Mouse (Mus musculus) limb, embryonic 14.5 days (tissue): ENCODE data around the gene Ube3b. TPM values are rescaled to one million over a fixed set of nuclear protein-coding genes. Genes with fewer than 3 reads are reported as not detected.

Source experiments
- ATAC-seq: fragments of 200-750 bp; cut with Nextera tagmentation; 2 replicates; pipeline ENCODE4 v1.8.0; 2017; ENCODE audit warnings: low read depth, moderate number of reproducible peaks, moderate TSS enrichment; ENCODE audit not compliant: low FRiP score
- DNase-seq: peaks from one replicate; pipeline ENCODE4 v3.0.0-alpha.2; 2015; ENCODE audit warnings: low spot score
- H3K27ac ChIP-seq: fragments of 300-500 bp; sonication (generic); replicated peaks from 2 replicates; pipeline ENCODE4 v1.5.1; 2014; ENCODE audit warnings: low read depth, mild to moderate bottlenecking, low read length, moderate library complexity, mixed read lengths
- H3K27me3 ChIP-seq: fragments of 300-500 bp; sonication (generic); 2 replicates; pipeline ENCODE4 v1.6.1; 2014; ENCODE audit warnings: low read length, mixed read lengths; ENCODE audit not compliant: control insufficient read depth, insufficient read depth
- H3K36me3 ChIP-seq: fragments of 300-500 bp; sonication (generic); 2 replicates; pipeline ENCODE4 v1.6.1; 2014; ENCODE audit warnings: mild to moderate bottlenecking, low read length, moderate library complexity, mixed read lengths; ENCODE audit not compliant: control insufficient read depth, insufficient read depth
- H3K4me1 ChIP-seq: fragments of 300-500 bp; sonication (generic); 2 replicates; pipeline ENCODE4 v1.6.1; 2014; ENCODE audit warnings: antibody characterized with exemption, low read length, mixed read lengths; ENCODE audit not compliant: control insufficient read depth, insufficient read depth
- H3K4me2 ChIP-seq: fragments of 300-500 bp; sonication (generic); replicated peaks from 2 replicates; pipeline ENCODE4 v1.6.1; 2014; ENCODE audit warnings: low read depth, mild to moderate bottlenecking, low read length, moderate library complexity; ENCODE audit not compliant: severe bottlenecking
- H3K4me3 ChIP-seq: fragments of 300-500 bp; sonication (generic); replicated peaks from 2 replicates; pipeline ENCODE4 v1.5.1; 2014; ENCODE audit warnings: low read length
- H3K9ac ChIP-seq: fragments of 300-500 bp; sonication (generic); 2 replicates; pipeline ENCODE4 v1.6.1; 2014; ENCODE audit warnings: mild to moderate bottlenecking, low read depth, low read length, moderate library complexity; ENCODE audit not compliant: severe bottlenecking
- H3K9me3 ChIP-seq: fragments of 300-500 bp; sonication (generic); 2 replicates; pipeline ENCODE4 v1.6.1; 2016; ENCODE audit warnings: low read length; ENCODE audit not compliant: control insufficient read depth
- POLR2A ChIP-seq: fragments of 200-500 bp; IDR thresholded peaks from 2 replicates; pipeline ENCODE4 v1.8.0; 2012; ENCODE audit warnings: inconsistent platforms, mild to moderate bottlenecking, moderate library complexity, borderline replicate concordance; ENCODE audit not compliant: insufficient read depth, insufficient read length; ENCODE audit errors: extremely low read depth
- WGBS: fragments of 180-500 bp; shearing (Covaris S2); extraction: QIAGEN DNeasy Blood & Tissue Kit; methylation state at CpG from one replicate; pipeline ENCODE4 v1.1.7; 2014; 5-methylcytosine and 5-hydroxymethylcytosine counted together
- polyA plus RNA-seq, 2 experiments: library from polyadenylated mRNA; depleted of rRNA in 1 of 2; stranded (reverse) in 1 of 2; unstranded in 1 of 2; fragments of >200 nt; fragmentation: Nextera tagmentation in 1 of 2; extraction: Ambion mirVana in 1 of 2; gene quantifications; 2 replicates each; pipeline versions ENCODE4 v1.2.1 to v1.2.3; 2012 to 2014

Ube3b gene
- polyA plus RNA-seq, 2 experiments: 51.2 to 57.6 TPM

- H3K4me3 ChIP-seq: no peak overlapping the region
- H3K9me3 ChIP-seq: no peaks in the 10 kb centered on the region
- WGBS: 84% methylated on average over 22 of the region's 23 CpGs
- no peak for TF ChIP-seq POLR2A
- ATAC-seq (peak; percentile 54), DNase-seq (no peak)
- peaks cover 12% of the 10 kb centered on the region for H3K4me1 ChIP-seq
- H3K36me3 ChIP-seq: peaks cover 96% of the 10 kb centered on the region
- H3K4me2 ChIP-seq: no peak overlapping the region
- no peaks in the 10 kb centered on the region for H3K27me3 ChIP-seq
- H3K9ac ChIP-seq: no peak overlapping the region
- H3K27ac ChIP-seq: 0 out of 2 replicates have a peak overlapping the region, but pooled peaks have one; percentile 55
Observed at GRCm38 (mm10) chr5:114365043-114365752, 15.2 kb upstream of the Ube3b start.

GRCm38 (mm10) chr5:114368121-114368520 lies 12.3 kb upstream of the Ube3b start:
- no peak overlapping the region for H3K9ac ChIP-seq
- no peaks in the 10 kb centered on the region for H3K9me3 ChIP-seq
- peaks cover 88% of the 10 kb centered on the region for H3K36me3 ChIP-seq
- H3K27me3 ChIP-seq: no peaks in the 10 kb centered on the region
- 86% methylated on average over 14 of the region's 14 CpGs for WGBS
- no peak overlapping the region for H3K4me3 ChIP-seq
- DNase-seq (no peak), ATAC-seq (no peak)
- TF ChIP-seq POLR2A: no peak
- H3K4me1 ChIP-seq: peaks cover 41% of the 10 kb centered on the region
- no peak overlapping the region for H3K4me2 ChIP-seq
- no peak overlapping the region for H3K27ac ChIP-seq

DNA sequence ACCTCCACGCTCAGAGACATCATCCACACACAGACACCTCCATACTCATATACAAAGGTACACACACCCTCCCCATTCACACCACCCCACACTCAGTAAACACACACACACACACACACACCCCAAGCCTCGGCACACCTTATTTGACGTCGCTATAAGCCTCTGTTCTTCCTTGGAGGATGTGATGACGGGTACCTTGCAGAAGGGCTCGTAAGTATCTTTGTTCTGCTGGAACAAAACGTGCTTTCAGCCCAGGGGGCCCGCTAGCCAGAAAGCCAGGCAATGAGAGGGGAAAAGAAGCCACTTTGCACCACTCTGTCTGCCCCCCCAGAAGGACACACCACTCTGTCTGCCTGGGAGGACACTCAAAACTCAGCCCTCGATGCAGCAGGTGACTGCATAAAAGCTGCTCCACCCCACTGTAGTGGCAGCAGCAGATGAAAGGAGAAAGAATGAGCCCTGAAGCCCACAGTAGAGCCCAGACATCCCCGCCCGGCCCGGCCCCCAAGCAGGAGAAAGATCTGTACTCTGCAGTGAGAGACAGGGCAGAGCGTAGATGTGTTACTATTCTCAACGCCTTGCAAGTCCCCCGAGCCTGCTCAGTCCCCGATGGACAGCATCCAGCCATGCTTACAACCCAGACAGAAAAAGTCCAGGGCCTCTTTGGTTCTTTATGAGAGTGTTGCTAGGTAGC lies 11.5 kb upstream of the Ube3b start:
- WGBS: 89% methylated on average over 16 of the region's 16 CpGs
- Histone ChIP-seq H3K4me2 (no peak overlapping the region), H3K27ac (0 out of 2 replicates have a peak overlapping the region, but pooled peaks have one; percentile 86), H3K9me3 (no peaks in the 10 kb centered on the region), H3K36me3 (peaks cover 88% of the 10 kb centered on the region), H3K4me3 (no peak overlapping the region), H3K27me3 (no peaks in the 10 kb centered on the region), H3K9ac (no peak overlapping the region), H3K4me1 (peaks cover 44% of the 10 kb centered on the region)
- no peak for DNase-seq
- TF ChIP-seq POLR2A: no peak
- ATAC-seq: no peak

GRCm38 (mm10) chr5:114369921-114370320 lies 10.5 kb upstream of the Ube3b start:
- H3K4me1 ChIP-seq: peaks cover 44% of the 10 kb centered on the region
- ATAC-seq: no peak
- DNase-seq: no peak
- H3K27ac ChIP-seq: peak overlapping the region; percentile 86
- no peak for TF ChIP-seq POLR2A
- WGBS: 48% methylated on average over 9 of the region's 9 CpGs
- no peaks in the 10 kb centered on the region for H3K9me3 ChIP-seq
- H3K36me3 ChIP-seq: peaks cover 90% of the 10 kb centered on the region
- no peaks in the 10 kb centered on the region for H3K27me3 ChIP-seq
- H3K4me3 ChIP-seq: no peak overlapping the region
- peak overlapping the region; percentile 28; the same call in 1 of the 2 replicates for H3K4me2 ChIP-seq
- H3K9ac ChIP-seq: peak overlapping the region; percentile 14; the same call in 1 of the 2 replicates

- H3K9ac ChIP-seq: 0 out of 2 replicates have a peak overlapping the region, but pooled peaks have one; percentile 14
- no peaks in the 10 kb centered on the region for H3K27me3 ChIP-seq
- DNase-seq (peak; percentile 88), ATAC-seq (peak; percentile 62)
- peak overlapping the region; percentile 86 for H3K27ac ChIP-seq
- H3K36me3 ChIP-seq: peaks cover 90% of the 10 kb centered on the region
- TF ChIP-seq POLR2A: no peak
- H3K4me3 ChIP-seq: no peak overlapping the region
- peak overlapping the region; percentile 28; the same call in 1 of the 2 replicates for H3K4me2 ChIP-seq
- H3K9me3 ChIP-seq: no peaks in the 10 kb centered on the region
- H3K4me1 ChIP-seq: peaks cover 44% of the 10 kb centered on the region
- WGBS: 20% methylated on average over 9 of the region's 9 CpGs
Observed at GRCm38 (mm10) chr5:114370371-114370776, 10.0 kb upstream of the Ube3b start.
